Mouse (Mus musculus): ENCODE data around the gene Nt5c3b.

Gene Nt5c3b

GRCm38 (mm10) chr11:100398517-100398916 is 43.1 kb downstream of the Nt5c3b start:
- DNase-seq = no peak

- DNase-seq = peak; percentile 100
Observed at GRCm38 (mm10) chr11:100397600-100398389, 43.8 kb downstream of the Nt5c3b start, which contains the start of gene Jup. Gene Jup (minus strand): TSS chr11:100397763.

GRCm38 (mm10) chr11:100396886-100397599 is 44.6 kb downstream of the Nt5c3b start:
- DNase-seq = peak; percentile 49 to 64

- peak; percentile 63 to 72 for DNase-seq
Observed at GRCm38 (mm10) chr11:100395861-100396631, 45.6 kb downstream of the Nt5c3b start.

- peak; percentile 80 to 87 for DNase-seq
Observed at GRCm38 (mm10) chr11:100395200-100395599, 46.4 kb downstream of the Nt5c3b start.

GRCm38 (mm10) chr11:100394353-100395074 is 47.1 kb downstream of the Nt5c3b start:
- DNase-seq = no peak

GRCm38 (mm10) chr11:100393733-100394132 is 47.9 kb downstream of the Nt5c3b start:
- DNase-seq = no peak

GRCm38 (mm10) chr11:100392958-100393357 is 48.6 kb downstream of the Nt5c3b start:
- DNase-seq = no peak

GRCm38 (mm10) chr11:100391884-100392345 is 49.7 kb downstream of the Nt5c3b start:
- DNase-seq = no peak

- peak; percentile 84 to 93 for DNase-seq
Observed at GRCm38 (mm10) chr11:100391081-100391883, 50.3 kb downstream of the Nt5c3b start.

GRCm38 (mm10) chr11:100389931-100390445 is 51.6 kb downstream of the Nt5c3b start:
- peak; percentile 80 to 91 for DNase-seq

GRCm38 (mm10) chr11:100388588-100388987 is 53.0 kb downstream of the Nt5c3b start:
- peak; percentile 73 to 85 for DNase-seq

GRCm38 (mm10) chr11:100387589-100388375 is 53.8 kb downstream of the Nt5c3b start:
- peak; percentile 75 to 91 for DNase-seq

- DNase-seq = no peak
Observed at GRCm38 (mm10) chr11:100387111-100387510, 54.5 kb downstream of the Nt5c3b start.

- peak; percentile 67 to 81 for DNase-seq
Observed at GRCm38 (mm10) chr11:100386586-100386985, 55.0 kb downstream of the Nt5c3b start.

GRCm38 (mm10) chr11:100385016-100385415 is 56.6 kb downstream of the Nt5c3b start:
- DNase-seq = no peak

- no peak for DNase-seq
Observed at GRCm38 (mm10) chr11:100382682-100383081, 58.9 kb downstream of the Nt5c3b start.

- no peak for DNase-seq
Observed at GRCm38 (mm10) chr11:100379311-100379710, 62.3 kb downstream of the Nt5c3b start.

GRCm38 (mm10) chr11:100378446-100378845 is 63.2 kb downstream of the Nt5c3b start:
- no peak for DNase-seq

GRCm38 (mm10) chr11:100377989-100378388 is 63.6 kb downstream of the Nt5c3b start:
- DNase-seq = no peak

Measured in lung, postnatal 4 days (tissue).